Mouse (Mus musculus): ENCODE results near the gene Eif4a2. TPM values are rescaled to one million over a fixed set of nuclear protein-coding genes. Genes with fewer than 3 reads are reported as not detected.

The Eif4a2 gene
- polyA plus RNA-seq, 1 experiment from 2014 or later: 315 TPM

DNA sequence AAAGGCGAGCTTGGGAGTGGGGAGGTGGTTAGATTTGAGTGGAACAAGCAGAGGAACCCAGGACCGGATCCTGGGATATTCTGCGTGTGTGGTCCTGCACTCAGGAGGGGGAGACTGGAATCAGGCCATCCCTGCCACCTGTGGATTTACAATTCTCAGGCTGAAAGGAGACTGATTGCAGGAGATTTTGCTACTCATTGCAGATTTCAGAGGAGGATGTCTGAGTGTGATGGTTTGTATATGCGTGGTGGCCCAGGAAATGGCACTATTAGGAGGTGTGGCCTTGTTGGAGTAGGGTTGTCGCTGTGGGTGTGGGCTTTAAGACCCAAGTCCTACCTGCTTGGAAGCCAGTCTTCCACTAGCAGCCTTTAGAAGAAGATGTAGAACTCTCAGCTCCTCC is 47.0 kb downstream of the Eif4a2 start:
- WGBS: 83% methylated on average over 5 of the region's 5 CpGs
- no peaks in the 10 kb centered on the region for H3K27me3 ChIP-seq
- ATAC-seq (ENCODE audit: low FRiP score): no peak
- no peaks in the 10 kb centered on the region for H3K9me3 ChIP-seq
- no peak overlapping the region for H3K4me3 ChIP-seq
- no peaks in the 10 kb centered on the region for H3K36me3 ChIP-seq
- no peak overlapping the region for H3K9ac ChIP-seq
- H3K4me1 ChIP-seq (replicated peaks): no peaks in the 10 kb centered on the region
- H3K27ac ChIP-seq: no peak overlapping the region
- no peak overlapping the region for H3K4me2 ChIP-seq

DNA sequence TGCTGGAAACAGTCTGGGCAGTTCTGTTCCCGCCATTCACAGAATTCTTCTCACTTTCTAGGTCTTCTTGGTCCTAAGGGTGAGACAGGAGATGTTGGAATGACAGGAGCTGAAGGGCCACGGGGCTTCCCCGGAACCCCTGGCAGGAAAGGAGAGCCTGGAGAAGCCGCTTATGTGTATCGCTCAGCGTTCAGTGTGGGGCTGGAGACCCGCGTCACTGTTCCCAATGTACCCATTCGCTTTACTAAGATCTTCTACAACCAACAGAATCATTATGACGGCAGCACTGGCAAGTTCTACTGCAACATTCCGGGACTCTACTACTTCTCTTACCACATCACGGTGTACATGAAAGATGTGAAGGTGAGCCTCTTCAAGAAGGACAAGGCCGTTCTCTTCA is 49.8 kb downstream of the Eif4a2 start:
- Histone ChIP-seq H3K4me3 (no peak overlapping the region), H3K9me3 (no peaks in the 10 kb centered on the region), H3K27me3 (no peaks in the 10 kb centered on the region), H3K36me3 (no peaks in the 10 kb centered on the region), H3K4me2 (no peak overlapping the region), H3K9ac (no peak overlapping the region), H3K4me1 (replicated peaks) (no peaks in the 10 kb centered on the region), H3K27ac (no peak overlapping the region)
- ATAC-seq (ENCODE audit: low FRiP score): no peak
- WGBS: 95% methylated on average over 13 of the region's 13 CpGs

DNA sequence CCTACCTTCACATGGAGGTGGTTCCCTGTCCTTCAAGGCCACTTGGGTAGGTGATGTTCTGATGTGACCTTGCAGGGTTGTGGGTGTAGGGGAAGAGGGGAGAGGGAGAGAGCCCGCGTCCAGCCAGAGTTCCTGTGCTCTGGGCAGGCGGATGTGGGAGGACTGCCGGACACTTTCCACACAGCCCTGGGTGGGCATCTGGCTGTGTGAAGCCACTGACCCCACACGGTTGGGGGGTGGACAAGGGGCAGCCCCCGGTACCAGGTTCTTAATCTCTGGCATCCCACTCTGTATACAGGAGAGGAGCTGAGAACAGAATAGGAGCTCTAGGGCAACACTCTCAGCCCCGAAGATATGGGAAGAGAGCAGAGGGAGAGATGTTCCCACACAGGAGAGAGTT is 51.0 kb downstream of the Eif4a2 start:
- Histone ChIP-seq H3K27ac (no peak overlapping the region), H3K9me3 (no peaks in the 10 kb centered on the region), H3K4me3 (no peak overlapping the region), H3K36me3 (no peaks in the 10 kb centered on the region), H3K4me2 (no peak overlapping the region), H3K27me3 (no peaks in the 10 kb centered on the region), H3K4me1 (replicated peaks) (no peaks in the 10 kb centered on the region), H3K9ac (no peak overlapping the region)
- WGBS: 96% methylated on average over 7 of the region's 7 CpGs
- no peak for ATAC-seq (ENCODE audit: low FRiP score)

DNA sequence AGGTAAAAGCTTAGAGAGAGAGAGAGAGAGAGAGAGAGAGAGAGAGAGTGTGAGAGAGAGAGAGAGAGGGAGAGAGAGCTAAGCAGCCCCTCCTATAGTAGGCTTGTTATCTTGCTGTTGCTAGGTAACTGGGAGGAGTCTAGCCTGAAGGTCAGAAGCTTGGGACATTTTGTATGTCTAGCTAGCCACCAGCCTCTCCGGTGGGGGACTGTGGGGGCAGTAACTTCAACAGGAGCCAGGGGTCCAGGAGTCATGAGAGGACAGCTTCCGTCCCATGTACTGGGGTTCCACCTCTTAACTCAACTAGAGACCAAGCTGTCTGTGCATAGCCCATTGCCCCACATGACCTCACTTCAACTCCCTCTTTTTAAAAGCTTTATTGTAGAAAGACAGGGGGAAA is 51.7 kb downstream of the Eif4a2 start:
- no peak for ATAC-seq (ENCODE audit: low FRiP score)
- H3K4me2 ChIP-seq: no peak overlapping the region
- H3K9ac ChIP-seq: no peak overlapping the region
- H3K27ac ChIP-seq: no peak overlapping the region
- 70% methylated on average over 2 of the region's 2 CpGs for WGBS
- H3K36me3 ChIP-seq: no peaks in the 10 kb centered on the region
- no peaks in the 10 kb centered on the region for H3K4me1 ChIP-seq (replicated peaks)
- no peaks in the 10 kb centered on the region for H3K9me3 ChIP-seq
- H3K27me3 ChIP-seq: no peaks in the 10 kb centered on the region
- H3K4me3 ChIP-seq: no peak overlapping the region

DNA sequence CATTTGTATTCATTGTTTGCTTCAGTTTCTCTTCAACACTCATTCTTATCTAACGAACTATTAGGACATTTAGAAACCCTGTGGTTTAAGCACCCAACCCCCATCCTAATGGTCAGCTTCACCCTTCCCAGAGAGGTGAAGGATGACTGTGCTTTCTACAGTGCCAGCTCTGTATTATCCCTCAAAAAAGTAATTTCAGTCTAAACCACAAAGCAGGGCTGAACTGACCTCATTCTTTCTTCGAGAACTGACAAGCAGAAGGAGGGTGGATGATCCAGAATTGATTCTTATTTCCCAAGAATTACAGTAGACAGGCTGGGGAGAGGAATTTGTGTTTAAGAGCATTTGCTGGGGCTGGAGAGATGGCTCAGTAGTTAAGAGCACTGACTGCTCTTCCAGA is 52.5 kb downstream of the Eif4a2 start:
- Histone ChIP-seq H3K9me3 (no peaks in the 10 kb centered on the region), H3K27ac (no peak overlapping the region), H3K4me2 (no peak overlapping the region), H3K4me3 (no peak overlapping the region), H3K27me3 (no peaks in the 10 kb centered on the region), H3K9ac (no peak overlapping the region), H3K36me3 (no peaks in the 10 kb centered on the region), H3K4me1 (replicated peaks) (no peaks in the 10 kb centered on the region)
- WGBS: 65% methylated on average over 2 of the region's 2 CpGs
- ATAC-seq (ENCODE audit: low FRiP score): no peak

DNA sequence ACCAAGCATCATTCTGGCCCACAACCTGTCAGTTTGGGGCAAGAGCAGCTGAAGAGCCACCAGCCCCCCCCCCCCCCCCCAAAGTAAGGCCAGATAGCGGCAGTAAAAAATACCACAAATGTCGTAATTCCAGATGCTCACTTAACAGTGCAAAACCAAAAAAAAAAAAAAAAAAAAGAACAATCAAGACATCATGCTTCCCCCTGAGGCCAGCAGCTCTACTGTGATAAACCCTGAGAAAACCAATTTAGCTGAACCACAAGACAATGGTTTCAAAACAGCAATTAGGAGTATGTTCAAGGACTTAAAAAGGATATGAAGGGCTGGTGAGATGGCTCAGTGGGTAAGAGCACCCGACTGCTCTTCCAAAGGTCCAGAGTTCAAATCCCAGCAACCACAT is 54.9 kb downstream of the Eif4a2 start:
- H3K36me3 ChIP-seq: no peaks in the 10 kb centered on the region
- no peak overlapping the region for H3K4me2 ChIP-seq
- no peaks in the 10 kb centered on the region for H3K4me1 ChIP-seq (replicated peaks)
- H3K4me3 ChIP-seq: no peak overlapping the region
- H3K27ac ChIP-seq: no peak overlapping the region
- H3K9ac ChIP-seq: no peak overlapping the region
- H3K9me3 ChIP-seq: no peaks in the 10 kb centered on the region
- ATAC-seq (ENCODE audit: low FRiP score): no peak
- no peaks in the 10 kb centered on the region for H3K27me3 ChIP-seq
- WGBS: 92% methylated on average over 3 of the region's 3 CpGs

Small RNA genes lying within 50 kb of the gene (microRNA-seq; reads per million reads assigned to microRNA genes)
- not detected for gene Gm49346

Other genes with a start within 250 kb of the Eif4a2 start
- gene Tbccd1, start 249.8 kb upstream of the Eif4a2 start, polyA plus RNA-seq (2015; fragmentation: Nextera tagmentation; extraction: Ambion mirVana): 23.5 and 24.0 TPM in 2 replicates
- 98.9 and 101 TPM in 2 replicates for gene Dnajb11, start 249.6 kb upstream of the Eif4a2 start, polyA plus RNA-seq (2015; fragmentation: Nextera tagmentation; extraction: Ambion mirVana)
- 0.23 TPM in 1 of 2 replicates, not detected in the other for gene Ahsg, start 216.2 kb upstream of the Eif4a2 start, polyA plus RNA-seq (2015; fragmentation: Nextera tagmentation; extraction: Ambion mirVana)
- not detected in 2 replicates for gene Fetub, start 189.1 kb upstream of the Eif4a2 start, polyA plus RNA-seq (2015; fragmentation: Nextera tagmentation; extraction: Ambion mirVana)
- gene Hrg, start 156.4 kb upstream of the Eif4a2 start, polyA plus RNA-seq (2015; fragmentation: Nextera tagmentation; extraction: Ambion mirVana): 0.22 TPM in 1 of 2 replicates, not detected in the other
- gene Kng2, start 78.0 kb upstream of the Eif4a2 start, polyA plus RNA-seq (2015; fragmentation: Nextera tagmentation; extraction: Ambion mirVana): 0.16 TPM in 1 of 2 replicates, not detected in the other
- 0.14 TPM in 1 of 2 replicates, not detected in the other for gene Kng1, start 49.6 kb upstream of the Eif4a2 start, polyA plus RNA-seq (2015; fragmentation: Nextera tagmentation; extraction: Ambion mirVana)
- gene Rfc4, start 20.3 kb downstream of the Eif4a2 start, polyA plus RNA-seq (2015; fragmentation: Nextera tagmentation; extraction: Ambion mirVana): 53.0 and 57.9 TPM in 2 replicates
- not detected in 2 replicates for gene Adipoq, start 39.1 kb downstream of the Eif4a2 start, polyA plus RNA-seq (2015; fragmentation: Nextera tagmentation; extraction: Ambion mirVana)
- 38.9 and 41.6 TPM in 2 replicates for gene St6gal1, start 117.3 kb downstream of the Eif4a2 start, polyA plus RNA-seq (2015; fragmentation: Nextera tagmentation; extraction: Ambion mirVana)